Mouse (Mus musculus) midbrain, embryonic 16.5 days (tissue): ENCODE data around the gene Pitpnm3. TPM values are rescaled to one million over a fixed set of nuclear protein-coding genes. Genes with fewer than 3 reads are reported as not detected.
"Not testable (repeated sequence)": the region's sequence is repeated elsewhere in the genome, so short reads cannot be mapped to it uniquely, and the experiment has no call there.

Source experiments
- ATAC-seq: fragments of 200-750 bp; cut with Nextera tagmentation; 2 replicates; pipeline ENCODE4 v1.8.0; 2017; ENCODE audit warnings: moderate TSS enrichment
- H3K27ac ChIP-seq: fragments of 300-500 bp; sonication (generic); 2 replicates; pipeline ENCODE4 v1.5.1; 2014; ENCODE audit warnings: mild to moderate bottlenecking, low read length, mixed read lengths
- H3K27me3 ChIP-seq: fragments of 300-500 bp; sonication (generic); 2 replicates; pipeline ENCODE4 v1.6.1; 2014; ENCODE audit warnings: low read depth, low read length, mixed read lengths; ENCODE audit not compliant: control insufficient read depth, insufficient read depth
- H3K36me3 ChIP-seq: fragments of 300-500 bp; sonication (generic); 2 replicates; pipeline ENCODE4 v1.6.1; 2014; ENCODE audit warnings: mild to moderate bottlenecking, low read length, moderate library complexity, mixed read lengths; ENCODE audit not compliant: control insufficient read depth, insufficient read depth
- H3K4me1 ChIP-seq: fragments of 300-500 bp; sonication (generic); 2 replicates; pipeline ENCODE4 v1.6.1; 2014; ENCODE audit warnings: mild to moderate bottlenecking, low read length, mixed read lengths; ENCODE audit not compliant: control insufficient read depth, insufficient read depth
- H3K4me2 ChIP-seq: fragments of 300-500 bp; sonication (generic); 2 replicates; pipeline ENCODE4 v1.6.1; 2014; ENCODE audit warnings: mild to moderate bottlenecking, low read length, mixed read lengths
- H3K4me3 ChIP-seq: fragments of 300-500 bp; sonication (generic); 2 replicates; pipeline ENCODE4 v1.5.1; 2014; ENCODE audit warnings: low read depth, mild to moderate bottlenecking, low read length, moderate library complexity, mixed read lengths
- H3K9ac ChIP-seq: fragments of 300-500 bp; sonication (generic); 2 replicates; pipeline ENCODE4 v1.6.1; 2014; ENCODE audit warnings: low read depth, low read length, mixed read lengths
- H3K9me3 ChIP-seq: fragments of 300-500 bp; sonication (generic); replicated peaks from 2 replicates; pipeline ENCODE4 v1.6.1; 2014; ENCODE audit warnings: mild to moderate bottlenecking, low read length, mixed read lengths; ENCODE audit not compliant: control insufficient read depth, poor library complexity, severe bottlenecking
- WGBS: fragments of 180-500 bp; shearing (Covaris S2); extraction: QIAGEN DNeasy Blood & Tissue Kit; methylation state at CpG from one replicate; pipeline ENCODE4 v1.1.7; 2014; 5-methylcytosine and 5-hydroxymethylcytosine counted together
- polyA plus RNA-seq: library from polyadenylated mRNA; unstranded; fragments of >200 nt; fragmentation: Nextera tagmentation; extraction: Ambion mirVana; gene quantifications from 2 replicates; pipeline ENCODE4 v1.2.1, GENCODE M21; 2015

Gene Pitpnm3
- polyA plus RNA-seq = 5.4 and 6.1 TPM in 2 replicates

DNA sequence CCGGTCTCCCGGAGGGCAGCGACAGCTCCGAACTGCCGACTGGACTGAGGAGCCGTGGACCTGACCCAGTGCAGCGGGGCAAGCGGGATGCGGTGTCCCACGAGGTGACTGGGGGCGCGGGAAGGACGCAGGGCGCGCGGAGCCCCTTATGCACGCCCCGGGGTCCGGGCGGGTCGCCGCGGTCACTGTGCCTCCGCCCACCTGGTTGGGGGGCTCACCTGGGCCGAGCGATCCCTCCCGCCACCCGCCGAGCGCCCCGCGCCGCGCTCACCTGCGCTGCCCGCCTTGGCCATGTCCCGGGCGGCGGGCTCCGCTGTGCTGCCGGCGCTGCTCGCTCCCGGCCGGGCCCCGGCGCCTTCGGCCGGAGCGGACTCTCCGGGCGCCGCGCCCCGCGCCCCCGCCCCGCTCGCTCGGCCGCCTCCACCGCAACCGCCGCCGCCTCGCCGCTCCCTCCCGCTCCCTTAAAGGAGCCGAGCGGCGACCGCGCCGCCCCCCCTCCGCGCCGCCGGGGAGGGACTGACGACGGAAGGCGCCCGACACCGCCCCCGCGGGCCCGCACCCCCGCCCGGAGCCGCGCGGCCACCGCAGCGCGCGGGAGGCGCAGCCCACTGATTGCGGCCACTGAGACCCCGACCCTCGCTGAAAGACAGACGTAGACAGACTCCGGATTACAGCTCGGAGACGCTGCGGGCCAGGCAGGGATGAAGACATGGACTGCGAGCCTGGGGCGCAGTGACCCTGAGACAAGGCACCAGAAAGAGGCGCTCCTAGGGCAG is at the start of gene Pitpnm3:
Gene Pitpnm3 (minus strand): TSS at position 396 of the 776 bp plus-strand sequence.
- peaks cover 11% of the 10 kb centered on the region; the same call in 1 of the 2 replicates for H3K4me1 ChIP-seq
- H3K9ac ChIP-seq = peak within 1 kb of the TSS; percentile 83
- H3K4me3 ChIP-seq = peak within 1 kb of the TSS; percentile 70
- no peaks in the 10 kb centered on the region for H3K36me3 ChIP-seq
- peaks cover 11% of the 10 kb centered on the region for H3K27me3 ChIP-seq
- H3K27ac ChIP-seq = peak within 1 kb of the TSS; percentile 15
- peak within 1 kb of the TSS; percentile 68 for H3K4me2 ChIP-seq
- peak; percentile 61 for ATAC-seq
- no peaks in the 10 kb centered on the region for H3K9me3 ChIP-seq
- under 1% methylated on average over 36 of the region's 107 CpGs for WGBS

DNA sequence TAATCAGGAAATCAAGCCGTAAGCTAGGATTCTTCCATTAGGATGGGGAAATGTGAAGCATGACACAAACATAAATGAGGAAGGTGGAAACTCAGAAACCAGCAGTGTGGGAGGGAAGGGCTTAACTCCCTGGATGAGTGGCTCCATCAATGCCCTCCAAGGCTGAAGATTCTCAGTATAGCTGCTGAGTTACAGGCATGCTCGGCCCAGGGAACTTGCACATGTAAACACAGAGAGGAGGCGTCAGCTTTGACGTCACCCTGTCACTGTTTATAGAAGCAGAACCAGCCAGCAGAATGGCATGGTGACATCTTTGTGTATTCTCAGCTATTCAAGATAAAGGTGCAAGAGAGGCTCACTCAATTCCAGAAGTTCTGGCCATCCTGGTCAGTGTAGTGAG is 48.7 kb upstream of the Pitpnm3 start:
- no peak overlapping the region for H3K27ac ChIP-seq
- H3K4me3 ChIP-seq = no peak overlapping the region
- no peaks in the 10 kb centered on the region for H3K9me3 ChIP-seq
- no peak overlapping the region for H3K9ac ChIP-seq
- no peaks in the 10 kb centered on the region for H3K27me3 ChIP-seq
- H3K36me3 ChIP-seq = peaks cover 28% of the 10 kb centered on the region
- H3K4me1 ChIP-seq = no peaks in the 10 kb centered on the region
- 93% methylated on average over 4 of the region's 4 CpGs for WGBS
- H3K4me2 ChIP-seq = no peak overlapping the region
- ATAC-seq = no peak

DNA sequence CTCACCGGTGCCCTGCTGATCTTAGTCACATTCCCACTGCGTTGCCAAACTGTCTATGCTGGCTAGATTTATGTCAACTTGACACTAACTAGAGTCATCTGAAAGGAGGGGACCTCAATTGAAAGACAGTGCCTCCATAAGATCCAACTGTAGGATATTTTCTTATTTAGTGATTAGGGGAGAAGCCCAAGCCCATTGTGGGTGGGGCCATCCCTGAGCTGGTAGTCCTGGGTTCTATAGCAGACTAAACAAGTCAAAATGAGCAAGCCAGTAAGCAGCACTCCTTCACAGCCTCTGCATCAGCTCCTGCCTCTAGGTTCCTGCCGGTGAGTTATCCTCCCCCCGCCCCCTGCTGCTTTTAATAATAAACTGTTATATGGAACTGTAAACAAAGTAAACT is 45.6 kb upstream of the Pitpnm3 start:
- no peak overlapping the region for H3K4me3 ChIP-seq
- no peak overlapping the region for H3K27ac ChIP-seq
- H3K9ac ChIP-seq = no peak overlapping the region
- no peaks in the 10 kb centered on the region for H3K9me3 ChIP-seq
- 95% methylated on average over 4 of the region's 4 CpGs for WGBS
- no peaks in the 10 kb centered on the region for H3K27me3 ChIP-seq
- no peak overlapping the region for H3K4me2 ChIP-seq
- peaks cover 25% of the 10 kb centered on the region for H3K36me3 ChIP-seq
- no peak for ATAC-seq
- H3K4me1 ChIP-seq = no peaks in the 10 kb centered on the region

DNA sequence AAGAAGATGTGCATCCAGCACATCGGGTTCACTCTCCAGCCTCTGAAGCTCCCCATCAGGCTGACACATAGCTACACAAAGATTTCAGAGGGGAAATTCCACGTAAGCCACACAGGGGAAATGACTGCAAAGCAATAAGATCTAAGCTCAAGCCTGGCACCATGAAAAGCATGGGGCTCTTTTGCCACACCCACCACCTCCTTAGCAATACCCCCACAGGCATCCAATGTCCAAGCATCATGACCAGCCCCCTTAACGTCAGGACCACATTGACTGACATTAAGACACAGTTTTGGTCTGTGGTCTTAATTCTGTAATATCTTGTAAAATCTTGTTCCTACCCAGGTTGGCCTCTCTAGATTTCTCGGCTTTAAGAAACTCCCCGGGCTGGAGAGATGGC is 45.0 kb upstream of the Pitpnm3 start:
- Histone ChIP-seq H3K4me3 (no peak overlapping the region), H3K36me3 (peaks cover 25% of the 10 kb centered on the region), H3K4me2 (no peak overlapping the region), H3K27ac (no peak overlapping the region), H3K4me1 (no peaks in the 10 kb centered on the region), H3K27me3 (no peaks in the 10 kb centered on the region), H3K9ac (no peak overlapping the region), H3K9me3 (no peaks in the 10 kb centered on the region)
- WGBS = 86% methylated on average over 5 of the region's 5 CpGs
- no peak for ATAC-seq

DNA sequence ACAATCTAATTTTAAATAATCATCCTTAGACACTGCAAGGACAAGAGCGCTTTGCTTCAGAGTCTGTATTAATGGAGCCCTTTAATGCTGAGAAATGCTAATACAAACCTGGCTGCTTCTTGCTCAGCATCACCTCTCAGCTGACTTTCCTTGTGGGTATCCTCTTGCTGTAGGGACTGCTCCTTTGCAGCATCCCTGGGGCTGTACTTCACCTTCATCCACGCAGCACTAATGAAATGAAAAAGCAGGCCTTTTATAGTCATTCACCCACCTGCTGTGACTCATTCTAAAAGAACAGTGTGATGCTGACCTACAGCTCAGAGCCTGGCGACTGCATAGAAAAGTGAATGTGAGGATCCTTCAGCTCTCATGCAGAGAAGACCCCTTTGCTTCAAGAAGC is 41.0 kb upstream of the Pitpnm3 start:
- 29% methylated on average over 3 of the region's 3 CpGs for WGBS
- H3K4me3 ChIP-seq = no peak overlapping the region
- ATAC-seq = no peak
- no peak overlapping the region for H3K4me2 ChIP-seq
- H3K9ac ChIP-seq = no peak overlapping the region
- no peaks in the 10 kb centered on the region for H3K27me3 ChIP-seq
- H3K36me3 ChIP-seq = peaks cover 32% of the 10 kb centered on the region
- H3K9me3 ChIP-seq = no peaks in the 10 kb centered on the region
- no peak overlapping the region for H3K27ac ChIP-seq
- H3K4me1 ChIP-seq = no peaks in the 10 kb centered on the region

DNA sequence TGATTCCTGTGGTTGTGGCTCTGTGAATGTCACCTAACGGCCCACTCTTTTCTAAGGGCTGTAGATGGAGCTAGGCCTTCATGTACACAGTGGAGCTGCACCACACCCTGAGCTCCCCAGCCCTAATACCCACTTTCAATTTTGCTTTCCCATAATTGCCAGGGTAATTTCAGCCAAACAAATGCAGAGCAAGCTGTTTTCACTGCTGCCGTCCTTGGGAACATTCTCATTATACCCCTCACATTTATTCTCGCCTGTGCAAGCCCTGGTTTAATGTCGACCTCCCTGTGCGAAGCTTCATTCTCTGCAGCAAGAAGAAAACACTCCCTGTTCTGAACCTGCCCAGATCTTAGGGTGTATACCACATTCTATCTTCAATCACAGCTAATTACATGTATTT is 40.4 kb upstream of the Pitpnm3 start:
- WGBS = 77% methylated on average over 5 of the region's 5 CpGs
- Histone ChIP-seq H3K27me3 (no peaks in the 10 kb centered on the region), H3K4me3 (no peak overlapping the region), H3K36me3 (peaks cover 28% of the 10 kb centered on the region), H3K4me2 (no peak overlapping the region), H3K9me3 (no peaks in the 10 kb centered on the region), H3K27ac (no peak overlapping the region), H3K4me1 (no peaks in the 10 kb centered on the region), H3K9ac (no peak overlapping the region)
- no peak for ATAC-seq

DNA sequence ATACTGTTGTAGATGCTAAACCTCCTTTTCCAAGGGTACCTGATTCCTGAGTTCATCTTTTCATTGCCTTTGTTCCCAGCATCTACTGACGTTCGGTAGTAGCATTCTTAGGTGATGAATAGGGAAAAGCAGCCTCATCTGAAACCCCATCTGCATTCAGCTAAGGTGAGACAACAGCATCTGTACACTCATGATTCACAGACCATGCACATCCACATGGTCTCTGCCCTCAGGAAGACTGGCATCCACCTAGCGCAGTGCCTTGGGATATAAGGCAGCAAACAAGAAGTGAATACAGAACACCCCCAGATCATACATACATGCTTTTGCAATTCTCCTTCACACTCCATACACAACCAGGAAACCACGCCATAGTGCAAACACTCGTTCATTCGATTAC is 39.1 kb upstream of the Pitpnm3 start:
- Histone ChIP-seq H3K36me3 (peaks cover 22% of the 10 kb centered on the region), H3K9me3 (no peaks in the 10 kb centered on the region), H3K4me3 (no peak overlapping the region), H3K4me1 (no peaks in the 10 kb centered on the region), H3K4me2 (no peak overlapping the region), H3K9ac (no peak overlapping the region), H3K27ac (no peak overlapping the region), H3K27me3 (no peaks in the 10 kb centered on the region)
- no peak for ATAC-seq
- WGBS = 96% methylated on average over 6 of the region's 6 CpGs

DNA sequence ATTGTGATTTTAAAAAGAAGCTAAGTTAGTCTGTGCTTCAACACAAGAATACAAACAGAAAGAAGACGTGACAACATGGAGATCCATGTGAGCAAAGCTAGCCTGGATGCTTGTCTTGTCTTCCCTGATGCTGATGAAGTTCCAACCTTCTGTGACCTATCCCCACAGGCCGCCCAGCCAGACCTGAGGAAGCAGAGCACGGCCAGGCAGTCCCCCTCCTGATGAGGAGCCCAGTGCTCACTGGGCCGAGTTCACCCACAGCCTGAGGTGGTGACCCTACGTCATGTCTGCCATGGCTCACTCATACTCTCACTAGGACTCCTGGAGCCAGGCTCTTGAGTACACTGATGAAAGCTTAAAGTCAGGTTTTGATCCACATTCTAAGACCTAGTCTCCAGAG is 37.9 kb upstream of the Pitpnm3 start:
- no peaks in the 10 kb centered on the region for H3K4me1 ChIP-seq
- no peak overlapping the region for H3K9ac ChIP-seq
- no peak overlapping the region for H3K4me2 ChIP-seq
- WGBS = 91% methylated on average over 5 of the region's 5 CpGs
- H3K4me3 ChIP-seq = no peak overlapping the region
- H3K27ac ChIP-seq = no peak overlapping the region
- no peaks in the 10 kb centered on the region for H3K9me3 ChIP-seq
- peaks cover 25% of the 10 kb centered on the region for H3K36me3 ChIP-seq
- H3K27me3 ChIP-seq = no peaks in the 10 kb centered on the region
- no peak for ATAC-seq

DNA sequence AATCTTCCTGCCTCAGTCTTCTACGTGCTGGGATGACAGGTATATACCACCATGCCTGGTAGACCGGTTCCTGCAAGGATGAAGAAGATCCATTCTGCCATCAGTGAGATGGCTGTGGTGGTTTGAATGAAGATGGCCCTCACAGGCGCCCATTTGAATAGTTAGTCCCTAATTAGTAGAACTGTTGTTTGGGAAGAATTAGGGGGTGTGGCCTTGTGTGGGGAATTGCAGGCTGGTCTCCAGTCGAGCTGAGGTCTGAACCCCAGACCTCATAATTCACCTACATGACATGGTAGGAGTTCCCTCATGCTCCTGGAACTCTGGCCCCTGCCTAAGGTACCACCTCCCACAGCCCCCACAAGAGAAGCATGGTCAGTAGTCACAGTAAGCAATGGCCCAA is 36.3 kb upstream of the Pitpnm3 start:
- H3K4me3 ChIP-seq, ATAC-seq, H3K9me3 ChIP-seq, H3K9ac ChIP-seq, H3K4me1 ChIP-seq, H3K27ac ChIP-seq, H3K4me2 ChIP-seq, H3K27me3 ChIP-seq: not testable (repeated sequence)
- WGBS = 87% methylated on average over 4 of the region's 4 CpGs
- peaks cover 20% of the 10 kb centered on the region for H3K36me3 ChIP-seq
